8 mouse cellular contexts compared by ENCODE assay signal in the genomic region with DNA sequence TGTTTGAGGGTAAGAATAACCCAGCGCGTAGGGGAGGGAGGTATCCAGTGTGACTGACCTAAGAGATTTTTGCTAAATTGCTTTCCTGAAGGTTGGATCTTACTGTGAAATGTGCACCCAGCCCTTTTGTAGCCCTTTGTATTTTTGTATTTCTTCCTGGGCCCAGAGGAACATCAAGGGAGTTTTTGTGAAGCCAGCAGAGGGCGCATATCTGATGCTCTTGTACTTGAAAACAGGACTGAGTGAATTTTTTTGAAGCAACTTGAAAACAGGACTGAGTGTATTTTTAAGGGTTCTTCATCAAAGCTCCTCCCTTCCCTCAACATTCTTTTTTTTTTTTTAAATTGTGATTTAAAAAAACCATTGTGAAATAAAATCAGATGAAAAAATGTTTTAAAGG.
DNase-seq lines count a peak whose midpoint lies in the region; ATAC-seq and TF ChIP-seq lines count a peak whose summit lies in the region.

No protein-coding gene starts in this region.

- no peak overlapping the region for H3K4me3 ChIP-seq in embryonic facial prominence, embryonic 11.5 days (ENCODE audit: low read depth, low read length)
- no peak overlapping the region for H3K4me3 ChIP-seq in embryonic facial prominence, embryonic 10.5 days
- no peak overlapping the region for H3K4me3 ChIP-seq in midbrain, postnatal 0 days (ENCODE audit: low read depth, low read length)
- H3K4me3 ChIP-seq in midbrain, embryonic 15.5 days: no peak overlapping the region
- no peak overlapping the region for H3K4me3 ChIP-seq in intestine, embryonic 15.5 days (replicated peaks)

- peak; percentile 37 for DNase-seq in embryonic facial prominence, embryonic 11.5 days (ENCODE audit: low spot score)
- DNase-seq in embryonic facial prominence, embryonic 10.5 days (ENCODE audit: low spot score): no peak
- DNase-seq in midbrain, postnatal 0 days (ENCODE audit: low spot score): no peak
- peak; percentile 55 to 62 for DNase-seq in cerebellum, postnatal 10 days
- peak; percentile 36 for DNase-seq in right cerebral cortex, postnatal 14 days

- ATAC-seq in embryonic facial prominence, embryonic 11.5 days (replicated peaks; ENCODE audit: insufficient number of reproducible peaks, low FRiP score, low TSS enrichment, low read depth): no peak
- ATAC-seq in midbrain, postnatal 0 days (ENCODE audit: low FRiP score): no peak
- ATAC-seq in midbrain, embryonic 15.5 days (replicated peaks): no peak
- no peak for ATAC-seq in frontal cortex, adult (ENCODE audit: low TSS enrichment)
- ATAC-seq in intestine, embryonic 15.5 days: no peak

- no peak overlapping the region for H3K9ac ChIP-seq in embryonic facial prominence, embryonic 11.5 days (replicated peaks; ENCODE audit: low read length)
- H3K9ac ChIP-seq in midbrain, postnatal 0 days (replicated peaks; ENCODE audit: low read length, poor library complexity, severe bottlenecking): no peak overlapping the region
- H3K9ac ChIP-seq in midbrain, embryonic 15.5 days: no peak overlapping the region
- no peak overlapping the region for H3K9ac ChIP-seq in intestine, embryonic 15.5 days

- no peaks in the 10 kb centered on the region for H3K36me3 ChIP-seq in embryonic facial prominence, embryonic 11.5 days (replicated peaks; ENCODE audit: control insufficient read depth, insufficient read depth, low read depth, low read length)
- peaks cover 16% of the 10 kb centered on the region for H3K36me3 ChIP-seq in embryonic facial prominence, embryonic 10.5 days (replicated peaks)
- H3K36me3 ChIP-seq in midbrain, postnatal 0 days (ENCODE audit: insufficient read depth, low read length): no peaks in the 10 kb centered on the region
- no peaks in the 10 kb centered on the region for H3K36me3 ChIP-seq in midbrain, embryonic 15.5 days (replicated peaks)
- H3K36me3 ChIP-seq in intestine, embryonic 15.5 days: no peaks in the 10 kb centered on the region

- H3K4me1 ChIP-seq in embryonic facial prominence, embryonic 11.5 days (ENCODE audit: control insufficient read depth, insufficient read depth, low read length): no peaks in the 10 kb centered on the region
- peaks cover 24% of the 10 kb centered on the region for H3K4me1 ChIP-seq in embryonic facial prominence, embryonic 10.5 days
- H3K4me1 ChIP-seq in midbrain, postnatal 0 days (ENCODE audit: insufficient read depth, low read length): peaks cover 3% of the 10 kb centered on the region; the same call in 1 of the 2 replicates
- peaks cover 36% of the 10 kb centered on the region for H3K4me1 ChIP-seq in midbrain, embryonic 15.5 days
- peaks cover 15% of the 10 kb centered on the region for H3K4me1 ChIP-seq in intestine, embryonic 15.5 days (replicated peaks)

- no peaks in the 10 kb centered on the region for H3K9me3 ChIP-seq in embryonic facial prominence, embryonic 11.5 days (replicated peaks; ENCODE audit: control insufficient read depth, low read length)
- H3K9me3 ChIP-seq in embryonic facial prominence, embryonic 10.5 days: no peaks in the 10 kb centered on the region
- H3K9me3 ChIP-seq in midbrain, postnatal 0 days (ENCODE audit: low read length): no peaks in the 10 kb centered on the region
- H3K9me3 ChIP-seq in midbrain, embryonic 15.5 days: no peaks in the 10 kb centered on the region
- H3K9me3 ChIP-seq in intestine, embryonic 15.5 days: no peaks in the 10 kb centered on the region

- H3K27me3 ChIP-seq in embryonic facial prominence, embryonic 11.5 days (ENCODE audit: control insufficient read depth, insufficient read depth, low read length): no peaks in the 10 kb centered on the region
- no peaks in the 10 kb centered on the region for H3K27me3 ChIP-seq in embryonic facial prominence, embryonic 10.5 days (replicated peaks; ENCODE audit: low read depth, poor library complexity, severe bottlenecking)
- no peaks in the 10 kb centered on the region for H3K27me3 ChIP-seq in midbrain, postnatal 0 days (ENCODE audit: insufficient read depth, low read length)
- no peaks in the 10 kb centered on the region for H3K27me3 ChIP-seq in midbrain, embryonic 15.5 days (replicated peaks)
- H3K27me3 ChIP-seq in intestine, embryonic 15.5 days (replicated peaks): no peaks in the 10 kb centered on the region

- H3K4me2 ChIP-seq in embryonic facial prominence, embryonic 11.5 days (ENCODE audit: low read depth, low read length): no peak overlapping the region
- no peak overlapping the region for H3K4me2 ChIP-seq in midbrain, postnatal 0 days (ENCODE audit: low read depth, low read length, poor library complexity, severe bottlenecking)
- H3K4me2 ChIP-seq in midbrain, embryonic 15.5 days: no peak overlapping the region
- no peak overlapping the region for H3K4me2 ChIP-seq in intestine, embryonic 15.5 days (replicated peaks)

- H3K27ac ChIP-seq in embryonic facial prominence, embryonic 11.5 days (replicated peaks; ENCODE audit: low read depth, low read length): no peak overlapping the region
- H3K27ac ChIP-seq in embryonic facial prominence, embryonic 10.5 days (replicated peaks): no peak overlapping the region
- H3K27ac ChIP-seq in midbrain, postnatal 0 days (ENCODE audit: low read depth, low read length): no peak overlapping the region
- no peak overlapping the region for H3K27ac ChIP-seq in midbrain, embryonic 15.5 days
- H3K27ac ChIP-seq in intestine, embryonic 15.5 days: no peak overlapping the region

- TF ChIP-seq CTCF in midbrain, postnatal 0 days (IDR thresholded peaks at IDR 0.05): peak; percentile 56

- 77% methylated on average over 3 of the region's 3 CpGs for WGBS in embryonic facial prominence, embryonic 11.5 days
- 79% methylated on average over 3 of the region's 3 CpGs for WGBS in embryonic facial prominence, embryonic 10.5 days
- 81% methylated on average over 3 of the region's 3 CpGs for WGBS in midbrain, postnatal 0 days
- 84% methylated on average over 3 of the region's 3 CpGs for WGBS in midbrain, embryonic 15.5 days
- 82% methylated on average over 3 of the region's 3 CpGs for WGBS in intestine, embryonic 15.5 days

Comparison
In these comparisons a context has a peak if more than half of its experiments do, and no peak if none do; other contexts are left out.
1. DNase-seq: peak in embryonic facial prominence, embryonic 11.5 days (single experiment), cerebellum, postnatal 10 days (2 of 2) and right cerebral cortex, postnatal 14 days (single experiment); none in embryonic facial prominence, embryonic 10.5 days (single experiment) and midbrain, postnatal 0 days (single experiment).